Mouse (Mus musculus) hematopoietic stem cell, adult 5-6 weeks (primary cell): ENCODE measurements around the gene Map7d3. TPM values are rescaled to one million over a fixed set of nuclear protein-coding genes. Genes with fewer than 3 reads are reported as not detected.

Experiments
- ATAC-seq, 2 experiments: fragments of 125-278 bp in 1 of 2; replicated peaks in 1 of 2; 2 replicates each; pipeline ENCODE4 v1.8.0; 2016 to 2017; ENCODE audit warnings: inconsistent platforms in 2 of 2, mild to moderate bottlenecking in 2 of 2, moderate number of reproducible peaks in 2 of 2, low read depth in 1 of 2, moderate TSS enrichment in 1 of 2; ENCODE audit not compliant: low FRiP score in 2 of 2, poor library complexity in 2 of 2, severe bottlenecking in 2 of 2, insufficient read depth in 1 of 2, low TSS enrichment in 1 of 2
- total RNA-seq: library from RNA; stranded (forward); fragments of 172-1452, 232-1000 nt; gene quantifications from 2 replicates; pipeline ENCODE4 v1.2.3, GENCODE M21; 2017

Map7d3 gene
- total RNA-seq, 1 experiment from 2014 or later = 3.4 TPM

DNA sequence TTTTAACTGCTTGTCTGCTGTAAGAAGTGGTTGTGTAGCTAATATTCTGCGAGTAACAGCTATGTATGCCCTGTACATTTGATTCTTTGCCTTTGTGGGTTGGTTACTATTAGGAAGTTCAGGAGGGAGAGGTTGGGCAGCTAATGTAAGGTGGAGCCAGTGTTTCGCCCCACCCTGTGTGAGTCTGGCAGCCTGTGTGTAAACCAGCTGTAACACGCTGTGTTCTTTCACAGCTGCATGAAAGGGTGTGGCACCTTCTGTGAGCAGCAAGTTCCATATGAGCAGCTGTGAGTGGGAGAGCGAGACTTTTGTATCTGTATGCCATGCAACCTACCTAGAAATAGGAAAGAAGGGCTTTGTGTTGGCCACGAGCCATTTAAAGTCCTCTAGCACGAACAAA, 70.0 kb downstream of the Map7d3 start:
- ATAC-seq = no peak

DNA sequence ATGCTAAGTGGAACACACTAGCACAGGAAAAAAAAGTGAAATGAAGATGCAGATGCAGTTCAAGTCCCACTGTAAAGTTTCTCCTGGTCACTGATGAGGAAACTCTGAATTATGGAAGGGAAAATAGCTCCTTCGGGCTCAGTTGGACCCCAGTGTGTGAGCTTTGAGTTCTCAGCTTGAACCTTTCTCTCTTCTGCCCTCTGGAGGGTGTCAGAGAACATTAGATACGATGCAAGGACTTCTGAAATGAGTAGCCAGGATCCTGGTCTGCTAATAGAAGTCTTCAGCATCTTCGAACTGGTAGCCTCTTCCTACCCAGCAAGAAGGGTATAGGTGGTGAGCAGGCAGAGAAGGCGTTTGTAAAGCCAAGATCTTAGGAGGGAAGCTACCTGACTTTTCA, 70.6 kb downstream of the Map7d3 start:
- no peak for ATAC-seq

Other genes with a start within 250 kb of the Map7d3 start
- 21.4 and 22.8 TPM in 2 replicates for gene Mmgt1, start 224.3 kb downstream of the Map7d3 start, total RNA-seq
- gene Slc9a6, start 212.6 kb downstream of the Map7d3 start, total RNA-seq = 12.8 and 15.2 TPM in 2 replicates
- 3.4 and 5.9 TPM in 2 replicates for gene Fhl1, start 90.5 kb downstream of the Map7d3 start, total RNA-seq
- not detected in 2 replicates for gene Adgrg4, start 47.8 kb upstream of the Map7d3 start, total RNA-seq
- not detected in 2 replicates for gene Brs3, start 220.7 kb upstream of the Map7d3 start, total RNA-seq
- 86.9 and 102 TPM in 2 replicates for gene Htatsf1, start 231.3 kb upstream of the Map7d3 start, total RNA-seq